Mouse (Mus musculus) ES-E14 (cell line): Measurements from ENCODE around the gene Krt78.

Experiments
- CHD2 ChIP-seq: IDR thresholded peaks from 2 replicates; pipeline ENCODE4 v1.6.1; 2014; ENCODE audit warnings: mild to moderate bottlenecking, low read depth, low read length, inconsistent platforms
- MAFK ChIP-seq: IDR thresholded peaks from 2 replicates; pipeline ENCODE4 v1.6.1; 2014; ENCODE audit warnings: mild to moderate bottlenecking, low read depth, low read length, inconsistent platforms; ENCODE audit not compliant: insufficient read depth
- ZC3H11A ChIP-seq: IDR thresholded peaks from 2 replicates; pipeline ENCODE4 v1.6.1; 2012; ENCODE audit warnings: low read depth, mild to moderate bottlenecking, inconsistent platforms, low read length, borderline replicate concordance
- ZNF384 ChIP-seq: IDR thresholded peaks from 2 replicates; pipeline ENCODE4 v1.6.1; 2012; ENCODE audit warnings: low read depth, low read length, inconsistent platforms

GRCm38 (mm10) chr15:101916072-101916471, 38.0 kb downstream of the Krt78 start:
- TF ChIP-seq ZNF384, result no peak
- TF ChIP-seq MAFK, result no peak
- no peak for TF ChIP-seq CHD2
- TF ChIP-seq ZC3H11A, result no peak
